Mouse (Mus musculus) liver, adult 2 months (tissue): ENCODE data around the gene H2-Oa.

Experiments
- CTCF ChIP-seq: fragments of 200-500 bp; IDR thresholded peaks from 2 replicates; pipeline ENCODE4 v1.5.1; 2011; ENCODE audit warnings: low read depth, low read length, control low read depth
- POLR2A ChIP-seq: fragments of 200-500 bp; IDR thresholded peaks from 2 replicates; pipeline ENCODE4 v1.6.1; 2011; ENCODE audit warnings: low read length, control low read depth; ENCODE audit not compliant: insufficient read depth; ENCODE audit errors: extremely low read depth

DNA sequence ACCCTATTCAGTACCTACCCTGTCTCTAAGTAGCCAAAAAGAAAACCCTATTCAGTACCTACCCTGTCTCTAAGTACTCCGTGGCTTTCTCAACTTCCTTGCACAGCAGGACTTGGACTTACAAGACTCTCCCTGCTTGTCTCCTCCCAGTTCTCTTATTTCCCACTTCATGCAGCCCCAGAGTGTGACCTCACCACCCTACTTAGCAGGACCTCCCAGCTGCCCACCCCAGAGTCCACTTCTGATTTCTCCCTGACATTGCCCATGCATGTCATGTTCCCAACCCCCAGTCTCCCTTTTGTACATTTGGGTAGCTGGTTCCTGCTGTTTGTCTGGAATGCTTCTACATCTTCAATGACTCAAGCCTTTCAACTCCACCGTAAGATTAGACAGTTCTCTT, 31.4 kb downstream of the H2-Oa start:
- TF ChIP-seq POLR2A (no peak), CTCF (no peak)
